Mouse (Mus musculus) forebrain, embryonic 13.5 days (tissue): ENCODE results near the gene Kctd3. TPM values are rescaled to one million over a fixed set of nuclear protein-coding genes. Genes with fewer than 3 reads are reported as not detected.

Experiments
- ATAC-seq: fragments of 200-750 bp; cut with Nextera tagmentation; 2 replicates; pipeline ENCODE4 v1.8.0; 2017
- H3K27ac ChIP-seq: fragments of 300-500 bp; sonication (generic); 2 replicates; pipeline ENCODE4 v1.5.1; 2015; ENCODE audit warnings: inconsistent platforms, mild to moderate bottlenecking, moderate library complexity
- H3K27me3 ChIP-seq: fragments of 300-500 bp; sonication (generic); 2 replicates; pipeline ENCODE4 v1.6.1; 2015; ENCODE audit warnings: mild to moderate bottlenecking, inconsistent platforms
- H3K36me3 ChIP-seq: fragments of 300-500 bp; sonication (generic); 2 replicates; pipeline ENCODE4 v1.6.1; 2015; ENCODE audit warnings: mild to moderate bottlenecking, inconsistent platforms; ENCODE audit not compliant: poor library complexity, severe bottlenecking
- H3K4me1 ChIP-seq: fragments of 300-500 bp; sonication (generic); 2 replicates; pipeline ENCODE4 v1.6.1; 2015; ENCODE audit warnings: inconsistent platforms
- H3K4me2 ChIP-seq: fragments of 300-500 bp; sonication (generic); 2 replicates; pipeline ENCODE4 v1.6.1; 2015; ENCODE audit warnings: inconsistent platforms, mild to moderate bottlenecking, moderate library complexity
- H3K4me3 ChIP-seq: fragments of 300-500 bp; sonication (generic); 2 replicates; pipeline ENCODE4 v1.5.1; 2015; ENCODE audit warnings: mild to moderate bottlenecking, inconsistent platforms
- H3K9ac ChIP-seq: fragments of 300-500 bp; sonication (generic); 2 replicates; pipeline ENCODE4 v1.6.1; 2015; ENCODE audit warnings: mild to moderate bottlenecking, inconsistent platforms
- H3K9me3 ChIP-seq: fragments of 300-500 bp; sonication (generic); replicated peaks from 2 replicates; pipeline ENCODE4 v1.6.1; 2016; ENCODE audit warnings: inconsistent platforms
- WGBS: fragments of 180-500 bp; shearing (Covaris S2); methylation state at CpG from one replicate; pipeline ENCODE4 v1.1.7; 2015; 5-methylcytosine and 5-hydroxymethylcytosine counted together
- polyA plus RNA-seq: library from polyadenylated mRNA; unstranded; fragments of >200 nt; fragmentation: Nextera tagmentation; extraction: Ambion mirVana; gene quantifications from 2 replicates; pipeline ENCODE4 v1.2.1, GENCODE M21; 2015

Kctd3 gene
- polyA plus RNA-seq, result 31.8 and 34.4 TPM in 2 replicates

GRCm38 (mm10) chr1:189007239-189007979, at the start of gene Kctd3:
Gene Kctd3 (minus strand): TSS chr1:189007841.
- peaks cover 2% of the 10 kb centered on the region; the same call in 1 of the 2 replicates for H3K27me3 ChIP-seq
- under 1% methylated on average over 74 of the region's 74 CpGs for WGBS

GRCm38 (mm10) chr1:189057425-189057824, 49.8 kb upstream of the Kctd3 start:
- Histone ChIP-seq H3K9me3 (no peaks in the 10 kb centered on the region), H3K9ac (no peak overlapping the region), H3K4me1 (no peaks in the 10 kb centered on the region), H3K36me3 (no peaks in the 10 kb centered on the region), H3K27ac (no peak overlapping the region), H3K27me3 (no peaks in the 10 kb centered on the region), H3K4me2 (no peak overlapping the region), H3K4me3 (no peak overlapping the region)
- ATAC-seq, result no peak
- WGBS, result 59% methylated on average over 4 of the region's 4 CpGs

More at GRCm38 (mm10) chr1:189007239-189007979, at the start of gene Kctd3:
- no peaks in the 10 kb centered on the region for H3K9me3 ChIP-seq
- H3K4me3 ChIP-seq, result peak within 1 kb of the TSS; percentile 98
- H3K9ac ChIP-seq, result peak within 1 kb of the TSS; percentile 96
- H3K27ac ChIP-seq, result peak within 1 kb of the TSS; percentile 65
- peak within 1 kb of the TSS; percentile 99 for H3K4me2 ChIP-seq
- 0 out of 2 replicates have a peak, but pooled peaks cover 13% of the 10 kb centered on the region for H3K36me3 ChIP-seq
- peaks cover 28% of the 10 kb centered on the region for H3K4me1 ChIP-seq
- ATAC-seq, result peak; percentile 91

- WGBS, result 70% methylated on average over 2 of the region's 2 CpGs
- no peaks in the 10 kb centered on the region for H3K36me3 ChIP-seq
- no peak overlapping the region for H3K4me2 ChIP-seq
- no peak overlapping the region for H3K4me3 ChIP-seq
- H3K4me1 ChIP-seq, result no peaks in the 10 kb centered on the region
- no peaks in the 10 kb centered on the region for H3K9me3 ChIP-seq
- no peak for ATAC-seq
- no peak overlapping the region for H3K27ac ChIP-seq
- H3K9ac ChIP-seq, result no peak overlapping the region
- no peaks in the 10 kb centered on the region for H3K27me3 ChIP-seq
These were observed 48.3 kb upstream of the Kctd3 start for GRCm38 (mm10) chr1:189055933-189056332.

DNA sequence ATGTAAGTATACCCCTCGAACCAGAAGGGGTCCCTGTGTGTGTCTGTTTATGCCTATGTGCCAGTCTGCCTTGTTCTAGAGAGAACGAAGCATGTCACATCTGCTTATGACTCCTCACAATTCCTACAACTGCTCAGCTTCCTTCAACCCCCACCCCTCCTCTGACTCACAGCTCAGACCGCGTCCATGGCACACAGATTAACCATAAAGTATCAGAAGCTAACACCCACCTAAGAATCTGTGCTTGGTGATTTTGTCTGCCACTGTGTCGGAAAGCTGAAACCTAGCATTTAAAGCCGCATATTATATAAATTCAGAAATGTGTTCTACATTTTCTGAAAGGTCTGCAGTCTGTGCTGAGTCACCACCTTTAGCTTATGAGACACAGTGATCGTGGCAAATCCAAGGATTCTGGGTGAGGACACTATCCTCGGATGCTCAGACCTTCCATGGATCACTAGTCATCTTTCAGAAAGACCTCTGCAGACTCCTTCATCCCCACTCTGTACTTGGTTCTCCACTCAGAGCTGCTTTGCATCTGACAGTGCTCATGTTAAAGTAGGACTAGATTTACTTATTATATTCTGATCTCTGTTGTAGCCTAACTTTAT, 47.4 kb upstream of the Kctd3 start:
- 88% methylated on average over 8 of the region's 8 CpGs for WGBS
- ATAC-seq, result no peak
- Histone ChIP-seq H3K9ac (no peak overlapping the region), H3K27me3 (no peaks in the 10 kb centered on the region), H3K36me3 (no peaks in the 10 kb centered on the region), H3K4me1 (no peaks in the 10 kb centered on the region), H3K4me2 (no peak overlapping the region), H3K27ac (no peak overlapping the region), H3K4me3 (no peak overlapping the region), H3K9me3 (no peaks in the 10 kb centered on the region)

GRCm38 (mm10) chr1:189054191-189054590, 46.5 kb upstream of the Kctd3 start:
- Histone ChIP-seq H3K9me3 (no peaks in the 10 kb centered on the region), H3K27me3 (no peaks in the 10 kb centered on the region), H3K36me3 (no peaks in the 10 kb centered on the region), H3K27ac (no peak overlapping the region), H3K9ac (no peak overlapping the region), H3K4me1 (no peaks in the 10 kb centered on the region), H3K4me2 (no peak overlapping the region), H3K4me3 (no peak overlapping the region)
- 77% methylated on average over 5 of the region's 5 CpGs for WGBS
- no peak for ATAC-seq

GRCm38 (mm10) chr1:189052189-189052588, 44.5 kb upstream of the Kctd3 start:
- H3K9me3 ChIP-seq, result no peaks in the 10 kb centered on the region
- no peak overlapping the region for H3K4me2 ChIP-seq
- no peak overlapping the region for H3K27ac ChIP-seq
- no peak overlapping the region for H3K9ac ChIP-seq
- no peaks in the 10 kb centered on the region for H3K36me3 ChIP-seq
- WGBS, result 75% methylated on average over 4 of the region's 4 CpGs
- H3K4me1 ChIP-seq, result no peaks in the 10 kb centered on the region; the same call in 1 of the 2 replicates
- H3K4me3 ChIP-seq, result no peak overlapping the region
- ATAC-seq, result peak; percentile 78
- H3K27me3 ChIP-seq, result no peaks in the 10 kb centered on the region

GRCm38 (mm10) chr1:189050122-189050521, 42.5 kb upstream of the Kctd3 start:
- H3K36me3 ChIP-seq, result no peaks in the 10 kb centered on the region
- no peak overlapping the region for H3K9ac ChIP-seq
- no peak for ATAC-seq
- no peak overlapping the region for H3K4me2 ChIP-seq
- no peak overlapping the region for H3K27ac ChIP-seq
- H3K9me3 ChIP-seq, result no peaks in the 10 kb centered on the region
- no peaks in the 10 kb centered on the region for H3K27me3 ChIP-seq
- no peaks in the 10 kb centered on the region; the same call in 1 of the 2 replicates for H3K4me1 ChIP-seq
- H3K4me3 ChIP-seq, result no peak overlapping the region
- 71% methylated on average over 3 of the region's 3 CpGs for WGBS

GRCm38 (mm10) chr1:189048331-189048730, 40.7 kb upstream of the Kctd3 start:
- no peaks in the 10 kb centered on the region for H3K27me3 ChIP-seq
- H3K27ac ChIP-seq, result no peak overlapping the region
- H3K4me2 ChIP-seq, result no peak overlapping the region
- no peaks in the 10 kb centered on the region for H3K9me3 ChIP-seq
- H3K4me3 ChIP-seq, result no peak overlapping the region
- no peaks in the 10 kb centered on the region; the same call in 1 of the 2 replicates for H3K4me1 ChIP-seq
- ATAC-seq, result no peak
- 92% methylated on average over 2 of the region's 2 CpGs for WGBS
- H3K9ac ChIP-seq, result no peak overlapping the region
- H3K36me3 ChIP-seq, result no peaks in the 10 kb centered on the region

DNA sequence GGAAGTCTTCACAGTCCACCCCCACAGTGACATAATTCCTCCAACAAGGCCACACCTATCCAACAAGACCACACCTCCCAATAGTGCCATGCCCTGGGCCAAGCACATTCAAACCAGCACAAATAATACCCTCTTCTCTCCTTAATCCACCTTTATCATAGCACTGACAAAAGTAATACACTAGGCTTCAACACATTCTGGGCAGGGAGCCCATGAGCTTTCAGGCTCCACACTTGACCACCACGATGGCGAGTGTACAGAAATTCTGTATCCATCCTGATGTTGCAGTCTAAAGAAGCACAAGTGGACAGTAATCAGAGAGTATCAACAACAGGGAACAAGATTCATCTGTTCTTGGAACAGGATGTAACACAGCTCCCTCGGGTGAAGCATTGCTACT, 40.3 kb upstream of the Kctd3 start:
- no peak for ATAC-seq
- Histone ChIP-seq H3K36me3 (no peaks in the 10 kb centered on the region), H3K27ac (no peak overlapping the region), H3K4me3 (no peak overlapping the region), H3K9me3 (no peaks in the 10 kb centered on the region), H3K4me1 (no peaks in the 10 kb centered on the region; the same call in 1 of the 2 replicates), H3K9ac (no peak overlapping the region), H3K4me2 (no peak overlapping the region), H3K27me3 (no peaks in the 10 kb centered on the region)
- WGBS, result 87% methylated on average over 3 of the region's 3 CpGs

- Histone ChIP-seq H3K9me3 (no peaks in the 10 kb centered on the region), H3K4me1 (no peaks in the 10 kb centered on the region; the same call in 1 of the 2 replicates), H3K27me3 (no peaks in the 10 kb centered on the region), H3K9ac (no peak overlapping the region), H3K27ac (no peak overlapping the region), H3K4me3 (no peak overlapping the region), H3K4me2 (no peak overlapping the region), H3K36me3 (no peaks in the 10 kb centered on the region)
- 85% methylated on average over 3 of the region's 3 CpGs for WGBS
- no peak for ATAC-seq
These were observed 39.2 kb upstream of the Kctd3 start for GRCm38 (mm10) chr1:189046831-189047230.

DNA sequence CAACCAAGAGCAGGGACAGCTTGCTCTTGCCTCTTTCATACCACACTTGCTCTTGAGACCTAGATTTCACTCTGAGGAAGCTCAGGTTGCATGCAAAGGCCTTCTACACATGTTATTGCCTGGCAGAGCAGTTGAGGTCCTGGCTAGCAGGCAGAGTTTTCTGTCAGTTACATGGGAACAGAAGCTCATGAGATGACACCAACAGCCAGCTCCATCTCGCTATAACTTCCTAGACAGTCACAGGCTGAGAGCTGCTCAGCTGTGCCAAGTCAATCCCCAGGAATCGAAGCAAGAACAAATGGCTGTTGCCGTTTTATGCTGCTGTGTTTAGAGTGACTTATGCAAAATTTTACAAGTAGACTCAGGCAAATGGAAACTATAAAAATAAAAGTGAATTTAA, 38.7 kb upstream of the Kctd3 start:
- Histone ChIP-seq H3K9me3 (no peaks in the 10 kb centered on the region), H3K4me1 (no peaks in the 10 kb centered on the region; the same call in 1 of the 2 replicates), H3K36me3 (no peaks in the 10 kb centered on the region), H3K27ac (no peak overlapping the region), H3K4me2 (no peak overlapping the region), H3K9ac (no peak overlapping the region), H3K27me3 (no peaks in the 10 kb centered on the region), H3K4me3 (no peak overlapping the region)
- ATAC-seq, result no peak
- 83% methylated on average over 3 of the region's 3 CpGs for WGBS

DNA sequence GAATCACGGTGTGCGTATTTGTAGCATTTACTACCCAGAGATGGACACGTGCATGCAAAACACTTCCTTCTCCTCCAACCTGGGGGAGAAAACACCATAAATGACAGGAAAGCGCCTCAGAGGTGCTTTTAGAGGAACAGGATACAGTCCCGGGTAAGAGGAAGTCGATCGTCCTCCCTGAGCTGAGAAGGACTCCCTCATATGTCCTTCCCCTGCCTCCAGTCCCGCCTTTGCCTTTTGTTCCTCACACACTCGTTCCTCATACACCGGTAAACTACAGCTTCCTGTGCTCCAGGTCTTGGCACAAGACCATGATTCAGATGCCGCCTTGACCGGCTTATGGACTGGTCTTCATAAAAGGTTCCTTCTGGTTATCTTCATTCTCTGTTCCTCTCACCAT, 33.6 kb upstream of the Kctd3 start:
- Histone ChIP-seq H3K9me3 (no peaks in the 10 kb centered on the region), H3K4me2 (no peak overlapping the region), H3K36me3 (no peaks in the 10 kb centered on the region), H3K27ac (no peak overlapping the region), H3K4me1 (no peaks in the 10 kb centered on the region), H3K27me3 (no peaks in the 10 kb centered on the region), H3K9ac (no peak overlapping the region), H3K4me3 (no peak overlapping the region)
- ATAC-seq, result no peak
- 93% methylated on average over 12 of the region's 12 CpGs for WGBS
